Mouse (Mus musculus) megakaryocyte progenitor cell, adult 5-6 weeks (primary cell): ENCODE measurements around the gene Gm37240. TPM values are rescaled to one million over a fixed set of nuclear protein-coding genes. Genes with fewer than 3 reads are reported as not detected.
"Not testable (repeated sequence)": the region's sequence is repeated elsewhere in the genome, so short reads cannot be mapped to it uniquely, and the experiment has no call there.

ENCODE experiments used
- ATAC-seq: replicated peaks from 2 replicates; pipeline ENCODE4 v1.8.0; 2016; ENCODE audit warnings: mild to moderate bottlenecking, moderate TSS enrichment, inconsistent platforms; ENCODE audit not compliant: poor library complexity
- total RNA-seq, 2 experiments: library from RNA; stranded (forward) in 1 of 2; stranded (reverse) in 1 of 2; fragments of 157-497, 149-512 nt in 1 of 2; fragments of 200-1000 nt in 1 of 2; gene quantifications; 2 replicates each; pipeline versions ENCODE4 v1.2.3 to v1.2.4; 2015 to 2017

Gene Gm37240
- total RNA-seq, 2 experiments from 2014 or later = not detected

DNA sequence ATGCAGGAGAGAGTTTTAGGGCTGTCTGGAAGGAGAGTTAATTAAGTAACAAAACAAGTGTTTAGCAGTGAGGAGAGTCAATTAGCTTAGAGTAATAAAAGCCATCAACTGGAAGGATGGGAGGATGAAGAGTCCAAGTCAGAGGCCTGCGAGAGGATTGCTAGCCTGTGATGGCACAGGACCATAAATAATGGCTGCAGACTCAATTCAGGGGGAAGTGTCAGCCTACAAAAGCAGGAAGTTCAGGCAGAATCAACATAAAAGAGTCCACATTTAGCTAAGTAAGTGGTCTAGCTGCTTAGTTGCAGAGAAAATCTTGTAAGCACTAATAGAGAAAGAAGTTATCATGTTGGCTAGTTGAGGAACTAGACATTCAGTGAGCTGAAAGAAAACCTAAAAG is 1019.3 kb downstream of the Gm37240 start:
- ATAC-seq = no peak

DNA sequence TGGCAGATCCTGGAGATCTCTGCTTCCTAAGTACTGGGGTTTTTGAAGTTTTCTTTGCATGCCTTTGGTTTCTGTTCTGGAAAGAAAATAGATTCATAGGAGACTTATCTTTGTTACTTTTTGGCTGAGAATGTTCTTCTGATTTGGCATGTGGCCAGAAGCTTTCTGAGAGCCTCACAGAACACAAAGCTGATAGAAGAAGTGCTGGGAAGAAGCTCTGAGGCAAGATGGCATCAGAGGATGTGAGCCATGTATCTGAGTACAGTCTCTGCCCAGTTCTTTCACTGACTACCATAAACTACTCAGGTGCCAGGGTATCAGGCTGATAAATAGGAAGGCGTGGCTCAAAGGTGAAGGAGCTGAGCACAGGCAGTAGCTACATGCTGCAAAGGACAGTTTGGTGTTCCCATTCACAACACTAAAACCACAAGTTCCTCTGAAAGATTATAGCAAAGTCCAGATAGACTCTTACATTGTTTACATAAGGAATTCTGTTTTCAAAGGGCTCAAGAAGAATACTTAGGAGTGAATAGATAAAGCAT is 1019.8 kb downstream of the Gm37240 start:
- ATAC-seq = peak; percentile 37; the same call in 1 of the 2 replicates

DNA sequence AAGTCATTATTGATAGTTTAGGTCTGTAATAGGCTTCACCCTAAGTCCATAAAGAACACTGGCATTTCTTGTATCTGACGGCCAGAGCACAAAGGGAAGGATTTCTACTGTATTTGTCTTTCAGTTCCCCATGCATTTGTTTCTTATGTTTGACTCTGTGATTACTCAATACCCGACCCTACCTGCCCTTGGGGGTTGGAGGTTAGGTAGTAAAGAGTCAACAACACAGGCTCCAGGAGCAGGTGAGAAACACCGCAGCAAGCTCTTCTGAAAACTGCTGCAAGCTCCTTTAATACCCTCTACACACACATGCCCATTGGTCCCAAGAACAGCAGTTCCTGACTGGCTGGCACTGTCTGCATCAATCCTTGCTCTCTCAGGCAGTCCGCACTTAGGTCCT is 1020.5 kb downstream of the Gm37240 start:
- ATAC-seq = no peak

DNA sequence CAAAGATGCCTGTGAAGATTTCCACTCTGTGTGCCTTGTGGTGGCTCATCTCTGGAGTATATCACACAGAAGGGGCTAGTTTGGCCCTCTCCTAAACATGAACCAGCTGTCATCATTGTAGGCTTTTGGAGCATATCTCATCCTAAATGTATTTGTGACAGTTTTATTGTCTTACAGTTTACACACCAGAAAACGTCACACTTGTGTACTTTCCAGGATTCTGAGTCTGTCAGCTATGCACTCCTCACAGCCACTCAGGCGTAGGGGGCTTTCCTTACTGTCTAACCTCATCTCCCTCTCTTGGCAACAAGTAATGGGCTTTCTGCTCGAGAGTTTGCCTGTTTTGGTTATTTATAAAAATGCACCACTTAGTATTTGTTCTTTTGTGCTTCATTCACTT is 1021.6 kb downstream of the Gm37240 start:
- ATAC-seq = no peak

DNA sequence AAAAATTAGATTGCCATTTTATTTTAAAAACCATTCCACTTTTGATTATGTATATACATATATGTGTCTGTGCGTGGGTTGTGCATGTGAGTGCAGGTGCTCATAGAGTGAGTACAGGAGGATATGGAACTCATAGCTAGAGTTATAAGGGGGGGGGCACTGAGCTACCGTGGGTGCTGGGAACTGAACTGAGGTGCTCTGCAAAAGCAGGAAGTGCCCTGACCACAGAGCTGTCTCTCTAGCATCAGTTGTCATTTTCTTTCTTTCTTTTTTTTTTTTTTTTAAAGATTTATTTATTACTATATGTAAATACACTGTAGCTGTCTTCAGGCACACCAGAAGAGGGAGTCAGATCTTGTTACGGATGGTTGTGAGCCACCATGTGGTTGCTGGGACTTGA is 1025.5 kb downstream of the Gm37240 start:
- ATAC-seq = not testable (repeated sequence)

DNA sequence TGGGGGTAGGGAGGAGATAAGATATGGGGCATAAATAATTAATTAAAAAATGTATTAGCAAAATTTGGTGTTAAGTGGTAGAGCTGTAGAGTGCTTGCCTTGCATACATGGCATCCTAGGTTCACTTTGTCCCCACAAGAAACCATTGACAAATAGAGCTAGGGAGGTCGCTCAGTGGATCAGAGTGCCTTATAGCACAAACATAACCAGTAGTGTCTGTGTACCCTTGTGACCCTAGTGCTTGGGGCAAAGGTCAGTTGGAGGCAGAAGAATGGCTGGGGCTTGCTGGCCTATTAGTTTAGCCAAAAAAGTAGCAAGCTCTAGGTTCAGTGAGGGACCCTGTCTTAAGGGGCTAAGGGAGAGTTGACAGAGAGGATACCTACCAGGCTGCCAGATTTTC is 1026.6 kb downstream of the Gm37240 start:
- no peak for ATAC-seq

DNA sequence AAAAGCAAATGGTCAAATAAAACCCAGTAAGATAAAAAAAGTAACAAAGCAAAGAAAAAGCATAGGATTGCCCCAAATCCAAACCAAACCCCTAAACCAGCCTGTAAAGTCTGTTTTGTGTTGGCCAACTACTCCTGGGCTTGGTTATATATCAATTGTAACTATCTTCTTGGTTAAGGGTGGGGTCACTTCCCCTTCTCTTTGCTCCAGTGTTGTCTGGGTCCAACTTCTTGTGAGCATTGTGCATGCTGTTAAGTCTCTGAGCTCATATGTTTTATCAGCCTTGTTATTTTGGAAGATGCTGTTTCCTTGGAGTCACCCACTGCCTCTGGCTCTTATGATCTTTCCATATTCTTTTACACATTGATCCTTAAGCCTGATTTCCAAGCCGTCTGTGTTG is 1032.9 kb downstream of the Gm37240 start:
- peak; percentile 82 for ATAC-seq

DNA sequence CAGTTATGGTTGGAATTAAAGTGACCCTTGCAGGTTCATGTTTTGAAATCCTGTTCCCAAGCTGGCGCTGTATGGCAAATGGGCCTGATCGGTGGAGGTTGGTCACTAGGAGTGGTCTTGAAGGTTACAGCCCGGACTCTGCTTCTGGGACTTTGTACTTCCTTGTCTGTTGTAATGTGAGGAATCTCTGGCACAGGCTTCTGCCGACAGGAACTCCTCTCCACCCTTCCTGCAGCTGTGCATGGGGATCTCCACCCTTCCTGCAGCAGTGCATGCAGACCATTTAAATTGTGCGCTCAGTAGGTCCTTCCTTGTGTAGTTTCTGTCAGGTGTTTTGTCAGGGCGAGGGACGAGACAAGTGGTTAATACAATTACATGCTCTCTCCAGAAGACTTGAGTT is 1034.4 kb downstream of the Gm37240 start:
- no peak for ATAC-seq

DNA sequence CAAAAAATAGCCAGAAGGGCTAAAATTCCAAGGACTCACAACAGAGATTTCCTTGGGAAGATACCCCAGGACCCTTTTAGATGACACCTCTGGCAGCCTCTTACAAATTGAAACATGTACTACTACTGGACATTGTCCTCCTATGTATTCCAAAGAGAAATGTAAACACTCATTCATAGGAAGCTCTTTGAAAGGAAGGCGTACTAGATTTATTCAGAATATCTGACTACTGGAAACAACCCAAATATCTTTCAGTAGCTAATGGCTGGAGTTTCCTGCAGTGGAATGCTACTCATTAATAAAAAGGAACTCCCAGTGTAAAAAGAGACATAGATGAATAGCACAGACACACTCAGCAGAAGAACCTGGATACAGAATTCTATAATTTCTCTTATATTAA is 1035.5 kb downstream of the Gm37240 start:
- no peak for ATAC-seq

DNA sequence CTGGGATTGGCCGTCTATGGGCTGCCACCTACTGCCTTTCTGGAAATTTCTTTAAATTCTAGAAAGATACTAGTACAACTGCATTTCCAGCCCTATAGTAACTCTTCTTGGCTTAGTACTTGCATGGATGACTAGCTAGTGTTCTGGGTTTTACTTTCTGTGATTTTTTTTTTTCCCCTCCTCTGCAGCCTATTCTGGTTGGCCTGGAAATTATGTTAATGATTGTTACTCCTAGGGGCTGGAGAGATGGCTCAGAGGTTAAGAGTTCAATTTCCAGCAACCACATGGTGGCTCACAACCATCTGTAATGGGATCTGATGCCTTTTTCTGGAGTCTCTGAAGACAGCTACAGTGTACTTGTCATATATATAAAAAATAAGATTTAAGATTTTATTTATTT is 1036.9 kb downstream of the Gm37240 start:
- no peak for ATAC-seq

DNA sequence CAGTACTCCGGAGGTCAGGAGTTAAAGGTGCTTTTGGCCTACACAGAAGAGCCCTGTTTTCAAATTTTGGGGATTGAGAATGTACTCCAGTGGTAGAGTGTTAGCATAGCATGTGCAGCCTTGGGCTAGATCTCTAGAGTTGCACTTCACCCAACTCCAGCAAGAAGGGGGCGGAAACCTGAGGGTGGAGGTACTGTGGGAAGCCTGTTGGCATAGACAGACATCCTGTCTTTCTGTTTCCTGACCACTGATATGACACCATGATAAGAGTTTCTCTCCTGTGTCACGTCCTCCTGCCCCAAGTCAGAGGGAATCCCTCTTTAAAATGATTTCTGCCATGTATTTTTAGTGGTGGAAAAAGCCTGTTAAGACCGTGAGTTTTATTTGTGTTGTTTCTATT is 1038.5 kb downstream of the Gm37240 start:
- peak; percentile 87 for ATAC-seq

DNA sequence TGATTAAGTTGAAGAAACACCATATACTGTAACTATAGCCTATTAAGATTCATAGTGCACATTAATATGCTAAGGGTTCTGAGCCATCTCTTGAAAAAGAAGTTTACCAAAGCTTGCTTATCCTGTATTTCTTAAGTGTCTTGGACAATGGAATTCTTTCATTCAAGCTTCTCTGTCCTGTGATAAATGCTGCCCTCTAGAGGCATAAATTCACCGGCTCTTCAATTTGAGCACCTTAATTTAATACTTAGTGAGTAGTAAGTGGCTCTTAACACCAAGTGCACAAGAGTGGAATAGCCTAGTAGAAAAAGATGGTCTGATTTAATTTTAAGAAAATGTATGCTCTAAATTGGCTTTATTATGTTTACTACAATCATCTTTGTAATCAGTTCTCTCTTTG is 1043.7 kb downstream of the Gm37240 start:
- peak; percentile 71 for ATAC-seq

DNA sequence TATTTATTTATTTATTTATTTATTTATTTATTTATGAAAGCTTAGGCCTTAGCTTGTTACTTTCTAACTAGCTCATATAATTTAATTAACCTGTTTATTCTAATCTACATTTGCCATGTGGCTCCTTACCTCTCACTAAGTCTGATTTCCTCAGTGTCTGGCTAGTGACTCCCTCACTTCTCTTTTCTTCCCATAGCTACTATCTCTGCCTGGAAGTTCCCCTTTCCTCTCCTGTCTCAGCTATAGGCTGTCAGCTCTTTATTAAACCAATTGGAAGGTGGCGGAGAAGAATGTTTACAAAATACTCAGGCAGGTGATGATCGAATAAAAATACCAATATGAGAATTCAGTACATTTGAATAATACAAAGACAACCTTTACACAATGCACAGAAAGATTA is 1044.5 kb downstream of the Gm37240 start:
- peak; percentile 88 for ATAC-seq

DNA sequence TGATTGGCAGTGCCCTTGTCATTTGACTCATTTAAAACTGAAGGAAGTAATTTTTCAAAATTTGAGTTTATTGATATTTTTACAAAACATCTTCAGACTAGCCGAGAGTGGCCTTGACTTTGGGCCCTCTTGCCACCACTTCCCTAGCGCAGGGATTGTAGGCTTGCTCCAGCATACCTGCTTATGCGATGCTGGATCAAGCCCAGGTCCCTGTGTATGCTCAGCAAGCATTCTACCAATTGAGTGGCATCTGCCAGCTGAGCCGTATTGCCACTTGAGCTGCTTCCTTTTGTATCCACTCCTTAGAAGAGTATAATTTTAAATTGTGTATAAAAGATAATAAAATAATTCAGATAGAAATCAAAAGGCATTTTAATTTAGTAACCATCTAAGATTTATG is 1046.0 kb downstream of the Gm37240 start:
- no peak for ATAC-seq

DNA sequence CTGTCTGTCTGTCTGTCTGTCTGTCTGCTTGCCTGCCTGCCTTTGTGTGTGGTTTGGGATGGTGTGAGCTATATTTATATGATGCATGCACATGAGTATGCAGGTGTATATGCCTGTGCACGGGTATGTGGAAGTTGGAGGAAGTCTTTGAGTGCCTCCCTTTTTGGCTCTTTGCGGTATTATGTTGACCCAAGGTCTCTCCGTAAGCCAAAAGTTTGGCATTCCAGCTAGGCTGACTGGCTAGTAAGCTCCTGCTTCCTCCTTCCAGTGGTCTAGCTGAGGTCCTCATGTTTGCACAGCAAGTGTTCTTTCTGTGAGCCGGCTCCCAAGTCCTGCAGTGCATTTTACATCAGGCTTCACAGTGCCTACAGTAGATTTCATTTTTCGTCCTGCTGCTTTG is 1047.8 kb downstream of the Gm37240 start:
- ATAC-seq = no peak

DNA sequence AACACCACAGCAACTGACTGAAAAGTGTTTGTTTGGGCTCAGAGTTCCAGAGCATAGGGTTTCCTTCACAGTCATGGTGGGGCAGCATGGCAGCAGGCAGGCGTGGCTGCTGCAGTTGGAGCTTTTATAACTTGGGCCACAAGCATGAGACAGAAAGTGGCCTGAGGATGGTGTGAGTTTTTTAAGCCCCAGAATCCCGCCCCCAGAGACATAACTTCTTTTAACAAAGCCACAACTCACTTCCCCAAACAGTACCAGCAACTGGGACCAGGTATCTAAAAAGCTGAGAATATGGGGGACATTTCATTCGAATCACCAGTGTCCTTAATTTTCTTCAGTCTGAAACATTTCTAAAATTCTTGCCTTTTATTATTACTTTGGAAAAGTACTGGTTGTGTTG is 1049.3 kb downstream of the Gm37240 start:
- ATAC-seq = peak; percentile 37

DNA sequence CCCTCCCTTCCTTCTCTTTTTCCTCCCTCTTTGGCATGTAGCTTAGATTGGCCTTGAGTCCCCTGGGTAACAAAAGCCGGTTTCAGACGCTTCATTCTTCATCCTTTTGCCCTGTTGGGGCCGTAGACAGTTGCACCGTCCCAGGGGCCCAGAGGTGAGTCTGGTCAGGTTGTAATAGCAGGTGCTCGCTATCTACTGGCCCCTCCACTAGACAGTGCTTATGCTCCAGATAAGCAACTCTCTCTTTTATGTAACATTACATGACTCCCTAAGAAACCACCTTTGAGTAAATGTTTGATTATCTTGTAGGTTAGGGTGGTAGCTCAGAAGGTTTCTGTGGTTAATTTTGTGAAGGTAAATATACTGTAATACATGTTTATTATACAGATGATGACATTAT is 1051.3 kb downstream of the Gm37240 start:
- 0 out of 2 replicates have a peak, but pooled peaks have one; percentile 42 for ATAC-seq

DNA sequence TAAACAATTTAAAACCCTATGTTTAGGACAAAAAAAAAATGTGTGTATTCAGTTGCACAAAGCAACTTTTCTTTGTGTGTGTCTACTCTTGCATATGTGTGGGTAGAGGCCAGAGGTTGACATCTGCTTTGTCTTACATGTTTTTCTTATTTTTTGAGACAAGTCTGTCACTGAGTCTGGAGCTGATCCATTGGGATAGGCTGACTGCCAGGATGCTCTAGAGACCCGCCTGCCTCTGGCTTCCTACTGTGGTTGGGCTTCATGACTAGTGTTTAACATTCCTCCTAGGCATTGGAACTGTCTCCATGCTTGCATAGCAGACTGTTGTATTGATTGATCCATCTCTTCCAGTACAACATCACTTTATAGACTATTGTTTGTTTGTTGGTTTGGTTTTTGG is 1058.0 kb downstream of the Gm37240 start:
- ATAC-seq = no peak

DNA sequence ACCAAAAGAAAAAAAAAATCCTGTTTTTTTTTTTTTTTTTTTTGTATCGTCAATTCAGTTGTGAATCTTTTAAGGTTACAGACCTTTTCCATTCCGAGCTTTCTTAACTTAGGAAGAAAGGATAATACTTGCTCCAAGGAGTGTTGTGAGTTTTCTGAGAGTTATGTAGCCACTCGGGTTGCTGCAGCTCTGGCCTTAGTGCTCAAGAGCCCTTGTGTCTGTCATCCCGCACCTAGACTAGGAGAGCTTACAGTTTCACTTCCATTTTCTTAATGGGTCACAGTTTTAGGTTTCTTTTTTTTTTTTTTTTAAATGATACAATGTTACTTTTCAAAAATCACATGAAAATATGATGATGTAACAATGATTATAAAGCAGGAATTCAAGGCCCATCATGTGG is 1059.7 kb downstream of the Gm37240 start:
- peak; percentile 70 for ATAC-seq

DNA sequence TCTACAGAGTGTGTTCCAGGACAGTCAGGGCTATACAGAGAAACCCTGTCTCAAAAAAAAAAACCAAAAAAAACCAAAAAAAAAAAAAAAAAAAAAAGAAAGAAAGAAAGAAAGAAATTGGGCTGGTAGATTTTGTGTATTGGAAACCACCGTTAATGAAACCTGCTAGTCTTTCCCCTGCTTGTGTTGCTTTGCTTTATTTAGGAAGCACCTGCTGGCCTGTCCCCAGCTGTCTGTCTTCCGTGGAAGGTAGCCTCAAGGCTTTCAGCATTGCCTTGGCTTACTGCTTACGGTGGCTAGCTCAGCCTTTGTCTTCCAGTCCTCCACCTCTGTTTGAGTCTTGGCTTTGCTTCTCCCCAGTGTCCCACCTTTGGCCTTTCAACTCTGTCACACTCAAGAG is 1060.4 kb downstream of the Gm37240 start:
- no peak for ATAC-seq

DNA sequence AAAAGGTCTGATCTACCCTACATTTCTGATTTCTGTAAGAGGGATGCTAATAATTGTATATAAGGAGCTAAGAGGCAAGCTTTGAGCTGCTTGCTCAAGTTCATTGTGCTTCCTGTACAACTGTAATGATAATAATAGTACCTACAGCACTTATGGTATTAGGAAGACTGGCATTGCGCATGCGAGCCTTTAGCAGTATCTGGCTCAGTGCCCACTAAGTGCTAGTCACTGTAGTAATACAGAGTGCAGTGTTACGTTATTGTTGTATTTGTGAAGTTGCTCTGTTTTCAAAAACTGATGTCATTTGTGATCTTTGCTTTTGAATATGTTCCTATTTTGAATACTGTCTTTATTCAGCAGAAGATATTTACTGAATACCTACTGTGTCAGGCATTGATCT is 1060.9 kb downstream of the Gm37240 start:
- peak; percentile 58 for ATAC-seq

DNA sequence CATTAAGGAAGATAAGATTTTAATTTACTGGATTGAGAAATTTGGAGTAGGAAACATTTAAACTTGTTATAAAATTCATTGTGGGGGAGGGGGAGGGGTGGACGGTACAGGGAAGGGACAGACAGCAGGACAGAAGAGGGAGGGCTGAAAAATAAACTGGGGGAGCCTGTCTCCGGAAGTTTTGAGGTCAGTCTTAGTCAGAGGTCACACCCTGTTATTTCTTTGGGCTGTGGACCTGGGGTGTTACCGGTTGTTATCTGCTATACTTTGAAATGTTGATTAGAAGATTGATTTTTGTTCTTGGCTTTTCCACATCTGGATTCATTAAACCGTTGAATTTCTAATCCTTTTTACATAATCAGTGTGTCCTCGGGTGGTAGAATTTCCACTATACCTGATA is 1061.3 kb downstream of the Gm37240 start:
- ATAC-seq = peak; percentile 37; the same call in 1 of the 2 replicates

DNA sequence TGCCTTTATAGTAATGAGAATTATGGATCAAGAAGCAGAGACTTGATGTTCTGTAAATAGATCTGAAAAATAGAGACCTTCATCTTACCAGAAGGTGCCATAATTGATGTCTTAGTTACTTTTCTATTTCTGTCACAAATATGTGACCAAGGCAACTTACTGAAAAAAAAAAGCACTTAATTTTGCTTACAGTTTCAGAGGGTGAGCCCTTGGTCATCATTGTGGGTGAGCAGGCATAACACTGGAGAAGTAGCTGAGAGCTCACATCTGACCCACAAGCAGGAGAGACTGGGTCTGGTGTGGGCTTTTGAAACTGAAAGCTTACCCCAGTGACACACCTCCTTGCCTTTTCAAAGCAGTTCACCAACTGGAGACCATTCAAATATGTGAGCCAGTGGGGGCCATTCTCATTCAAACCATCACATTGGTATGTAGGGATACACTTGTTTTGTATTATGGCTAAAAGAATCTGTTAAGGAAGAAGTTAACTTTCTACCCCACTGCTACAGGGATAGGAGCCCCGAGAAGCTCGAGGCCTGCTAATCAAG is 1066.6 kb downstream of the Gm37240 start:
- ATAC-seq = no peak
